In the genomic region with DNA sequence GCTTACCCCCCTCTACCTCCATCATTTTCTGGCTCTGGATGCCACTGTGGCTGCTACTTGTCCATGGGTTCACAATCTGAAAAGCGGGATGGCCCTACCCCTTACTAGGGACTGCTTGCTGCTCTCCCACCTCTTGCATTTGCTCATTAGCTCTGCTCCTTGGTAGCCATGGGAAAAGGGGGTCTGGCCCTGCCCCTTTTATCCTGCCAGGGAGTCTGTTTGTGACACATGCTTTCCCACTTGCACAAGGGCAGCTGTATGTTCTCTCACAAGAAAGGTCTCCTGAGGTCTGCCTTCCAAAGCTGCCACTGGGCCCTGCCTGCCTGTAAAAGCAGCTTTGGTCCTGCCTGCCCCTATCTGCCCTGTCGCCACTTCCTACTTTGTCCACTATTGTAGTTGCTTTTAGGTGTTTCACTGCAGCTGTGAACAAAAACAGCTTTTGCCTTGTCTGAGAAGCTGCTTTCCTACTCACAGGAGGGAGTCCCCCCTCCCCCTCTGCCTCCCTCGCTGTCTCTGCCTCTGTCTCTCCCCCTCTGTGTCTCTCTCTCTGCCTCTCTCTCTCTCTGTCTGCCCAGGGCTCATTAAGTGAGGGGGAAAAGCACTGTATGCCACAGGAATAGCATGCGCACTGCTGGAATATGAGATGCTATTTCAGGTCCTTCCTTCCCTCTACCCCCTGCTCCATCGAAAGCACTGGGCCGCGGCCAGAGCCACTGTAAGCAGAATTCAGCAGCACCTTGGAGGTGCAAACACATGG, we compare ENCODE assay signal across 12 mouse cellular contexts. TPM values are rescaled to one million over a fixed set of nuclear protein-coding genes. Genes with fewer than 3 reads are reported as not detected.
A peak's percentile ranks its signal among the peaks of the same experiment; 100 is the strongest.
DNase-seq lines count a peak whose midpoint lies in the region; ATAC-seq and TF ChIP-seq lines count a peak whose summit lies in the region.
"Had no signal": no experiment of that assay in that cellular context is flagged by ENCODE, and none has a peak within 500 bp of the region (broad histone marks: within the 10 kb centered on the region; RNA-seq: fewer than 3 reads in every experiment).

No protein-coding gene starts in this region.

- peak overlapping the region; percentile 31 for H3K4me2 ChIP-seq in heart, embryonic 13.5 days
- 0 out of 2 replicates have a peak overlapping the region, but pooled peaks have one; percentile 14 for H3K4me2 ChIP-seq in limb, embryonic 13.5 days (replicated peaks)
- H3K4me2 ChIP-seq in intestine, postnatal 0 days (replicated peaks; ENCODE audit: low read depth), result no peak overlapping the region

- TF ChIP-seq CTCF in intestine, postnatal 0 days (IDR thresholded peaks at IDR 0.05; ENCODE audit: low read depth), result no peak

- WGBS in heart, embryonic 13.5 days, result 26% methylated on average over 7 of the region's 7 CpGs
- 26% methylated on average over 7 of the region's 7 CpGs for WGBS in limb, embryonic 13.5 days
- WGBS in intestine, postnatal 0 days, result 66% methylated on average over 7 of the region's 7 CpGs

- no peaks in the 10 kb centered on the region for H3K36me3 ChIP-seq in heart, embryonic 13.5 days
- H3K36me3 ChIP-seq in limb, embryonic 13.5 days, result no peaks in the 10 kb centered on the region
- H3K36me3 ChIP-seq in intestine, postnatal 0 days (ENCODE audit: control insufficient read depth, insufficient read depth), result no peaks in the 10 kb centered on the region

- DNase-seq in heart, postnatal 25 days (ENCODE audit: low spot score), result no peak
- peak; percentile 9 to 14 for DNase-seq in frontal cortex, postnatal 14 days (ENCODE audit: low spot score in 2 of 2)
- DNase-seq in right cerebral cortex, postnatal 10 days (ENCODE audit: low spot score in 2 of 2), result peak; percentile 35 to 40
- DNase-seq in lung, postnatal 14 days, result no peak
- DNase-seq: layer of hippocampus, postnatal 36 days had no signal

- peak overlapping the region; percentile 21; the same call in 1 of the 2 replicates for H3K9ac ChIP-seq in heart, embryonic 13.5 days
- 0 out of 2 replicates have a peak overlapping the region, but pooled peaks have one; percentile 13 for H3K9ac ChIP-seq in limb, embryonic 13.5 days
- no peak overlapping the region for H3K9ac ChIP-seq in intestine, postnatal 0 days (ENCODE audit: low read depth, low read length)

- no peak for ATAC-seq in heart, embryonic 13.5 days (ENCODE audit: extremely low read depth, insufficient number of reproducible peaks, low FRiP score, low TSS enrichment)
- 0 out of 2 replicates have a peak, but pooled peaks have one; percentile 32 for ATAC-seq in limb, embryonic 13.5 days (ENCODE audit: low FRiP score, low read depth)
- no peak for ATAC-seq in intestine, postnatal 0 days
- ATAC-seq in CD4-positive, CD25-positive, alpha-beta regulatory T cell, adult 4 months, result no peak

- no peak overlapping the region for H3K4me3 ChIP-seq in heart, embryonic 13.5 days
- no peak overlapping the region for H3K4me3 ChIP-seq in limb, embryonic 13.5 days
- H3K4me3 ChIP-seq in intestine, postnatal 0 days (ENCODE audit: low read depth, low read length), result no peak overlapping the region

- H3K9me3 ChIP-seq in heart, embryonic 13.5 days, result no peaks in the 10 kb centered on the region
- no peaks in the 10 kb centered on the region for H3K9me3 ChIP-seq in limb, embryonic 13.5 days
- H3K9me3 ChIP-seq in intestine, postnatal 0 days (ENCODE audit: control insufficient read depth), result no peaks in the 10 kb centered on the region

- 0 out of 2 replicates have a peak, but pooled peaks cover 4% of the 10 kb centered on the region for H3K4me1 ChIP-seq in heart, embryonic 13.5 days
- peaks cover 10% of the 10 kb centered on the region for H3K4me1 ChIP-seq in limb, embryonic 13.5 days
- no peaks in the 10 kb centered on the region for H3K4me1 ChIP-seq in intestine, postnatal 0 days (replicated peaks; ENCODE audit: control insufficient read depth, insufficient read depth, low read length)

- no peak overlapping the region for H3K27ac ChIP-seq in heart, embryonic 13.5 days (replicated peaks)
- H3K27ac ChIP-seq in limb, embryonic 13.5 days, result no peak overlapping the region; the same call in 1 of the 2 replicates
- H3K27ac ChIP-seq in intestine, postnatal 0 days (ENCODE audit: low read depth, low read length), result no peak overlapping the region

- H3K27me3 ChIP-seq in heart, embryonic 13.5 days (replicated peaks), result no peaks in the 10 kb centered on the region
- no peaks in the 10 kb centered on the region for H3K27me3 ChIP-seq in limb, embryonic 13.5 days
- H3K27me3 ChIP-seq in intestine, postnatal 0 days (replicated peaks; ENCODE audit: control insufficient read depth, insufficient read depth, low read length), result no peaks in the 10 kb centered on the region

- intact Hi-C loops in heart, postnatal 25 days (cut with DNase I), result no loop called here

RNA-seq across cellular contexts. Expression of a gene that starts 5.6 kb away (rescaled TPM):
- polyA plus RNA-seq in heart, embryonic 13.5 days (2015; fragmentation: Nextera tagmentation; extraction: Ambion mirVana), result not detected in 2 replicates
- not detected for total RNA-seq in heart, postnatal 25 days (2021)
- polyA plus RNA-seq in limb, embryonic 13.5 days (2015; fragmentation: Nextera tagmentation; extraction: Ambion mirVana), result 0.15 TPM in 1 of 2 replicates, not detected in the other
- not detected in 2 replicates for polyA plus RNA-seq in intestine, postnatal 0 days (2015; fragmentation: Nextera tagmentation; extraction: Ambion mirVana)
- not detected for polyA plus RNA-seq in CD4-positive, CD25-positive, alpha-beta regulatory T cell, adult 4 months (2017; shearing (Covaris generic))
- total RNA-seq: common myeloid progenitor, adult 5-6 weeks; heart, postnatal 10 days; layer of hippocampus, postnatal 36 days had no signal
- polyA plus RNA-seq: thymus, postnatal 0 days had no signal

RNA-seq across cellular contexts. Expression of a gene that starts 21.2 kb away (rescaled TPM):
- not detected in 2 replicates for polyA plus RNA-seq in heart, embryonic 13.5 days (2015; fragmentation: Nextera tagmentation; extraction: Ambion mirVana)
- total RNA-seq in heart, postnatal 25 days (2021), result not detected
- not detected in 2 replicates for polyA plus RNA-seq in limb, embryonic 13.5 days (2015; fragmentation: Nextera tagmentation; extraction: Ambion mirVana)
- polyA plus RNA-seq in intestine, postnatal 0 days (2015; fragmentation: Nextera tagmentation; extraction: Ambion mirVana), result not detected in 2 replicates
- polyA plus RNA-seq in CD4-positive, CD25-positive, alpha-beta regulatory T cell, adult 4 months (2017; shearing (Covaris generic)), result not detected
- total RNA-seq: common myeloid progenitor, adult 5-6 weeks; heart, postnatal 10 days; layer of hippocampus, postnatal 36 days had no signal
- polyA plus RNA-seq: thymus, postnatal 0 days had no signal

RNA-seq across cellular contexts. Expression of a gene that starts 34.4 kb away (rescaled TPM):
- polyA plus RNA-seq in heart, embryonic 13.5 days (2015; fragmentation: Nextera tagmentation; extraction: Ambion mirVana), result not detected in 2 replicates
- not detected for total RNA-seq in heart, postnatal 25 days (2021)
- not detected in 2 replicates for polyA plus RNA-seq in limb, embryonic 13.5 days (2015; fragmentation: Nextera tagmentation; extraction: Ambion mirVana)
- not detected in 2 replicates for polyA plus RNA-seq in intestine, postnatal 0 days (2015; fragmentation: Nextera tagmentation; extraction: Ambion mirVana)
- polyA plus RNA-seq in CD4-positive, CD25-positive, alpha-beta regulatory T cell, adult 4 months (2017; shearing (Covaris generic)), result under 1 TPM in 1 of 2 experiments, not detected in 1; 0.13 TPM
- total RNA-seq: common myeloid progenitor, adult 5-6 weeks; heart, postnatal 10 days; layer of hippocampus, postnatal 36 days had no signal
- polyA plus RNA-seq: thymus, postnatal 0 days had no signal

RNA-seq across cellular contexts. Expression of a gene that starts 52.3 kb away (rescaled TPM):
- polyA plus RNA-seq in heart, embryonic 13.5 days (2015; fragmentation: Nextera tagmentation; extraction: Ambion mirVana), result not detected in 2 replicates
- total RNA-seq in heart, postnatal 25 days (2021), result not detected
- polyA plus RNA-seq in limb, embryonic 13.5 days (2015; fragmentation: Nextera tagmentation; extraction: Ambion mirVana), result not detected in 2 replicates
- not detected in 2 replicates for polyA plus RNA-seq in intestine, postnatal 0 days (2015; fragmentation: Nextera tagmentation; extraction: Ambion mirVana)
- not detected for polyA plus RNA-seq in CD4-positive, CD25-positive, alpha-beta regulatory T cell, adult 4 months (2017; shearing (Covaris generic))
- total RNA-seq: common myeloid progenitor, adult 5-6 weeks; heart, postnatal 10 days; layer of hippocampus, postnatal 36 days had no signal
- polyA plus RNA-seq: thymus, postnatal 0 days had no signal

Comparison
In these comparisons a context has a peak if more than half of its experiments do, and no peak if none do; other contexts are left out.
1. DNase-seq: peak in frontal cortex, postnatal 14 days (2 of 2) and right cerebral cortex, postnatal 10 days (2 of 2); none in heart, postnatal 25 days (single experiment) and lung, postnatal 14 days (single experiment).